ENCODE assay signal across 17 mouse cellular contexts in the genomic region with DNA sequence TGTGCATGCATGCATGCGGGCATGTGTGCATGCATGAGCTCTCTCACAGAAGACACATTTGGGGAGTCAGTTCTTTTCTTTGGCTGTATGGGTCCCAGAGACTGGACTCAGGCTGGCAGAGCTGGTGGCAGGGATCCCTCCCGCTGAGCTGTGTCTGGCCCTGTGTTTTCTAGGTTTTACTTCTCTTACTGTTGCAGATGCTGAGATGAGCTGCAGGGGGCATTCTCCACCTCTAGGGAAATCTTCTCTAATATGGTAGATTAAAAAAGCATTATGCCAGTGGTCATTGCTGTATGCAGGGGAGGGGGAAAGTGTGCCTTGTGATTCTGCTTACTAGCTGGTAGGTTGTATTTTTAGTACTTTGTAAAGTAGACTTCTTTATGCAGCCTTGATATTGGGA. TPM values are rescaled to one million over a fixed set of nuclear protein-coding genes. Genes with fewer than 3 reads are reported as not detected.
DNase-seq lines count a peak whose midpoint lies in the region; ATAC-seq and TF ChIP-seq lines count a peak whose summit lies in the region.
"Had no signal": no experiment of that assay in that cellular context is flagged by ENCODE, and none has a peak within 500 bp of the region (broad histone marks: within the 10 kb centered on the region; RNA-seq: fewer than 3 reads in every experiment).

No protein-coding gene starts in this region.

- H3K36me3 ChIP-seq in intestine, postnatal 0 days (ENCODE audit: control insufficient read depth, insufficient read depth): peaks cover 46% of the 10 kb centered on the region
- peaks cover 27% of the 10 kb centered on the region for H3K36me3 ChIP-seq in intestine, embryonic 16.5 days (ENCODE audit: control insufficient read depth, insufficient read depth, low read length)

- DNase-seq in lung, postnatal 36 days: peak; percentile 11
- DNase-seq in lung, postnatal 14 days: no peak
- peak; percentile 36 for DNase-seq in adipocyte (ENCODE audit: low spot score)
- no peak for DNase-seq in adrenal gland, postnatal 14 days
- DNase-seq in adrenal gland, postnatal 10 days: no peak
- DNase-seq: adrenal gland, adult 8-10 months; kidney, adult 9 months; thymus, postnatal 36 days had no signal

- H3K4me3 ChIP-seq in intestine, postnatal 0 days (ENCODE audit: low read depth, low read length): no peak overlapping the region
- no peak overlapping the region for H3K4me3 ChIP-seq in intestine, embryonic 16.5 days (ENCODE audit: low read length)
- H3K4me3 ChIP-seq: erythroblast, embryonic 14.5 days; hindbrain, embryonic 13.5 days; limb, embryonic 13.5 days; lung, embryonic 15.5 days; myocyte had no signal

- no peak overlapping the region; the same call in 1 of the 2 replicates for H3K27ac ChIP-seq in intestine, postnatal 0 days (ENCODE audit: low read depth, low read length)
- H3K27ac ChIP-seq in intestine, embryonic 16.5 days (ENCODE audit: low read length): no peak overlapping the region
- H3K27ac ChIP-seq: hindbrain, embryonic 13.5 days; limb, embryonic 13.5 days; lung, embryonic 15.5 days had no signal

- H3K9ac ChIP-seq in intestine, postnatal 0 days (ENCODE audit: low read depth, low read length): no peak overlapping the region
- no peak overlapping the region for H3K9ac ChIP-seq in intestine, embryonic 16.5 days (ENCODE audit: low read depth, low read length)
- H3K9ac ChIP-seq: hindbrain, embryonic 13.5 days; limb, embryonic 13.5 days; lung, embryonic 15.5 days had no signal

- 93% methylated on average over 2 of the region's 2 CpGs for WGBS in intestine, postnatal 0 days
- WGBS in intestine, embryonic 16.5 days: 88% methylated on average over 2 of the region's 2 CpGs

- ATAC-seq in intestine, postnatal 0 days: no peak
- no peak for ATAC-seq in intestine, embryonic 16.5 days
- 0 out of 2 replicates have a peak, but pooled peaks have one; percentile 30 for ATAC-seq in neutrophil, adult 5-6 weeks (ENCODE audit: extremely low read depth, insufficient number of reproducible peaks, low FRiP score, poor library complexity, severe bottlenecking)

- H3K4me1 ChIP-seq in intestine, postnatal 0 days (replicated peaks; ENCODE audit: control insufficient read depth, insufficient read depth, low read length): no peaks in the 10 kb centered on the region
- H3K4me1 ChIP-seq in intestine, embryonic 16.5 days (ENCODE audit: control insufficient read depth, insufficient read depth, low read length): no peaks in the 10 kb centered on the region
- H3K4me1 ChIP-seq: hindbrain, embryonic 13.5 days; limb, embryonic 13.5 days; lung, embryonic 15.5 days had no signal

- peak; percentile 46 for TF ChIP-seq CTCF in intestine, postnatal 0 days (IDR thresholded peaks at IDR 0.05; ENCODE audit: low read depth)

- no peak overlapping the region for H3K4me2 ChIP-seq in intestine, postnatal 0 days (replicated peaks; ENCODE audit: low read depth)
- no peak overlapping the region for H3K4me2 ChIP-seq in intestine, embryonic 16.5 days (ENCODE audit: low read depth, low read length)
- H3K4me2 ChIP-seq: hindbrain, embryonic 13.5 days; limb, embryonic 13.5 days; lung, embryonic 15.5 days; midbrain, embryonic 11.5 days had no signal

- no peaks in the 10 kb centered on the region for H3K27me3 ChIP-seq in intestine, postnatal 0 days (replicated peaks; ENCODE audit: control insufficient read depth, insufficient read depth, low read length)
- no peaks in the 10 kb centered on the region for H3K27me3 ChIP-seq in intestine, embryonic 16.5 days (replicated peaks; ENCODE audit: control insufficient read depth, insufficient read depth, low read length)
- H3K27me3 ChIP-seq: hindbrain, embryonic 13.5 days; limb, embryonic 13.5 days; lung, embryonic 15.5 days had no signal

- H3K9me3 ChIP-seq in intestine, postnatal 0 days (ENCODE audit: control insufficient read depth): no peaks in the 10 kb centered on the region
- H3K9me3 ChIP-seq in intestine, embryonic 16.5 days (ENCODE audit: control insufficient read depth, low read length): no peaks in the 10 kb centered on the region
- H3K9me3 ChIP-seq: hindbrain, embryonic 13.5 days; limb, embryonic 13.5 days; lung, embryonic 15.5 days had no signal

RNA-seq across cellular contexts. Expression of gene Ints7, which starts 10.3 kb away (rescaled TPM):
- 11.2 and 11.4 TPM in 2 replicates for polyA plus RNA-seq in intestine, postnatal 0 days (2015; fragmentation: Nextera tagmentation; extraction: Ambion mirVana)
- 35.6 and 35.7 TPM in 2 replicates for polyA plus RNA-seq in intestine, embryonic 16.5 days (2015; fragmentation: Nextera tagmentation; extraction: Ambion mirVana)
- 42.8 and 43.1 TPM in 2 replicates for total RNA-seq in neutrophil, adult 5-6 weeks (2017)
- 28.0 and 30.1 TPM in 2 replicates for total RNA-seq in adrenal gland, postnatal 14 days (2021)
- 10 to 100 TPM; 33.8 to 36.4 TPM for total RNA-seq in adrenal gland, postnatal 10 days (2021)

RNA-seq across cellular contexts. Expression of gene Dtl, which starts 10.4 kb away (rescaled TPM):
- 6.1 and 6.6 TPM in 2 replicates for polyA plus RNA-seq in intestine, postnatal 0 days (2015; fragmentation: Nextera tagmentation; extraction: Ambion mirVana)
- polyA plus RNA-seq in intestine, embryonic 16.5 days (2015; fragmentation: Nextera tagmentation; extraction: Ambion mirVana): 27.0 and 30.8 TPM in 2 replicates
- 0.58 and 1.4 TPM in 2 replicates for total RNA-seq in neutrophil, adult 5-6 weeks (2017)
- total RNA-seq in adrenal gland, postnatal 14 days (2021): 6.7 and 7.6 TPM in 2 replicates
- 10 to 100 TPM in 1 of 2 experiments, 1 to 10 TPM in 1; 7.8 to 11.9 TPM for total RNA-seq in adrenal gland, postnatal 10 days (2021)

Comparison
In these comparisons a context has a peak if more than half of its experiments do, and no peak if none do; other contexts are left out.
1. DNase-seq: peak in lung, postnatal 36 days (single experiment) and adipocyte (single experiment); none in lung, postnatal 14 days (single experiment), adrenal gland, postnatal 14 days (single experiment) and adrenal gland, postnatal 10 days (single experiment).